Mouse (Mus musculus): ENCODE measurements around the gene Tfap4. TPM values are rescaled to one million over a fixed set of nuclear protein-coding genes. Genes with fewer than 3 reads are reported as not detected.

Tfap4 gene
- polyA plus RNA-seq, 1 experiment from 2014 or later, result 28.6 TPM

DNA sequence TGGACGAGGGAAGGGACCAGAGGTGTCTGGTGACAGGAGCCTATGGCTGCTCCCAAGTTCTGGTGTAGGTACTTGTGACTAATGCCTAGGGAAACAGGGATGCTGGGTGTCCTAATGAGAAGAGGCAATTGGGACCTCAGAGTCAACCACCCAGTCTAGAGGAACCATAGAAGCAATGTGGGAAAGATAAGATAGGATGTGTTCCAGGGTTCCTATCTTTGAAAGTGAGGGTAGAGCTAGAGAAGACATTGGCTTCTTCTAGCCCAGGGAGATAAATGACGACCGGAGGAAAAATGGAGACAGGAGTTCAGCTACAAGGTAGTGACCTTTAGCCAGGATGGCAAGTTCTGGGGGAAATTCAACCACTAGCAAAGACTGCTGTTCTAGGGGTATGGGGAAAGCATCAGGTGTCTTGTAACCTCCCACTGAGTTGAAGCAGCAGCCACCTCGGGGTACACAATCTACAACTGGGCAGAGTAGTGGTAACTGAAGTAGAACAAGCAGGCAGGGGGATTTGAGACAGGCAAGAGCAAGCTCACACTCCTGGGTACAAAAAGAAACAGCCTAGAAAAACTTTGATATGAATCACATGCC lies 38.5 kb downstream of the Tfap4 start:
- Histone ChIP-seq H3K27me3 (ENCODE audit: control insufficient read depth, insufficient read depth, low read length) (no peaks in the 10 kb centered on the region), H3K9me3 (ENCODE audit: control insufficient read depth, low read length) (no peaks in the 10 kb centered on the region), H3K4me2 (ENCODE audit: low read depth, low read length, severe bottlenecking) (no peak overlapping the region), H3K4me1 (replicated peaks; ENCODE audit: control insufficient read depth, insufficient read depth, low read length) (0 out of 2 replicates have a peak, but pooled peaks cover 1% of the 10 kb centered on the region), H3K27ac (ENCODE audit: low read depth, low read length) (no peak overlapping the region), H3K36me3 (ENCODE audit: control insufficient read depth, insufficient read depth, low read length) (no peaks in the 10 kb centered on the region), H3K4me3 (ENCODE audit: low read depth, low read length) (no peak overlapping the region), H3K9ac (ENCODE audit: low read length) (no peak overlapping the region; the same call in 1 of the 2 replicates)
- DNase-seq (ENCODE audit: low spot score), result no peak
- no peak for ATAC-seq (replicated peaks; ENCODE audit: low FRiP score)
- 81% methylated on average over 4 of the region's 4 CpGs for WGBS

DNA sequence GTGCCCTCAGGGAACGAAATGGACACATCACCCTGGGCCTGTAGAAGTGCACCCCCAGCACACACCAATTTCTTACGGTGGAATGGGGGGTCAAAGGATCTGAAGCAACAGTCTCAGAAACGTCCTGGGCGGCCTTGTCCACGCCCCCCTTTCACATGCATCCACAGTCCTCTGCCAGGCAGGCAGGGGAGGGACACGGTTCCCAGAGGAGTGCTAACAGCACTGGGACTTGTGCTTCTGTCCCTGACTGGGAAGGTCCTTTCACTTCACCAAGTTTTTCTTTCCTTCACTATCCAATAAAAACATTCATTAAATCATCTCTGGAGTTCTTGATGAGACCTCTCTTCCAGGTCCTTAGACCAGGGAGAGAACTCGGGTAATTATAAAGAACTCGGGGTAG lies 39.0 kb downstream of the Tfap4 start:
- Histone ChIP-seq H3K4me2 (ENCODE audit: low read depth, low read length, severe bottlenecking) (no peak overlapping the region), H3K27me3 (ENCODE audit: control insufficient read depth, insufficient read depth, low read length) (no peaks in the 10 kb centered on the region), H3K9ac (ENCODE audit: low read length) (no peak overlapping the region), H3K4me3 (ENCODE audit: low read depth, low read length) (no peak overlapping the region), H3K27ac (ENCODE audit: low read depth, low read length) (no peak overlapping the region), H3K9me3 (ENCODE audit: control insufficient read depth, low read length) (no peaks in the 10 kb centered on the region), H3K4me1 (replicated peaks; ENCODE audit: control insufficient read depth, insufficient read depth, low read length) (0 out of 2 replicates have a peak, but pooled peaks cover 1% of the 10 kb centered on the region), H3K36me3 (ENCODE audit: control insufficient read depth, insufficient read depth, low read length) (no peaks in the 10 kb centered on the region)
- 84% methylated on average over 8 of the region's 8 CpGs for whole genome bisulfite sequencing
- DNase-seq (ENCODE audit: low spot score), result no peak
- ATAC-seq (replicated peaks; ENCODE audit: low FRiP score), result no peak

DNA sequence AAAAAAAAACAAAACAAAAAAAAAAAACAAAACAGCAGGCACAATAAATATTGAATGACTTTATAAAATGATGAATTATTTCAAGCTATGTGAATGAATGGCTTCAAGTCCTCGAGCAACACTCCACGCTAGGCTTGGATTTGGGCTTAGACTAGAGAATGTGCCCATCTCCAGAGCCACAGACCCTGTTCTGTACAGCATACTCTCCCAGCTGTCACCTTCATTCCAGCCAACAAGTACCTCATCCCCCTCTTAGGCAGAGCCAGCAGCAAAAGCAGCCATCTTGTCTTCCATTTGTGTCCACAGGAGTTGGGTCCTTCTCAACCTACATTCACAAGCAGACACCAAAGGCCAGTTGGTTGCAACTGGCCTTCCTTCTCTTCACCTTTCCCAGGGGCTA lies 39.8 kb downstream of the Tfap4 start:
- Histone ChIP-seq H3K27me3 (ENCODE audit: control insufficient read depth, insufficient read depth, low read length) (no peaks in the 10 kb centered on the region), H3K4me1 (replicated peaks; ENCODE audit: control insufficient read depth, insufficient read depth, low read length) (0 out of 2 replicates have a peak, but pooled peaks cover 1% of the 10 kb centered on the region), H3K9me3 (ENCODE audit: control insufficient read depth, low read length) (no peaks in the 10 kb centered on the region), H3K4me2 (ENCODE audit: low read depth, low read length, severe bottlenecking) (no peak overlapping the region), H3K36me3 (ENCODE audit: control insufficient read depth, insufficient read depth, low read length) (no peaks in the 10 kb centered on the region), H3K4me3 (ENCODE audit: low read depth, low read length) (no peak overlapping the region), H3K9ac (ENCODE audit: low read length) (no peak overlapping the region), H3K27ac (ENCODE audit: low read depth, low read length) (no peak overlapping the region)
- ATAC-seq (replicated peaks; ENCODE audit: low FRiP score) (no peak), DNase-seq (ENCODE audit: low spot score) (no peak)
- 94% methylated on average over 2 of the region's 2 CpGs for WGBS

DNA sequence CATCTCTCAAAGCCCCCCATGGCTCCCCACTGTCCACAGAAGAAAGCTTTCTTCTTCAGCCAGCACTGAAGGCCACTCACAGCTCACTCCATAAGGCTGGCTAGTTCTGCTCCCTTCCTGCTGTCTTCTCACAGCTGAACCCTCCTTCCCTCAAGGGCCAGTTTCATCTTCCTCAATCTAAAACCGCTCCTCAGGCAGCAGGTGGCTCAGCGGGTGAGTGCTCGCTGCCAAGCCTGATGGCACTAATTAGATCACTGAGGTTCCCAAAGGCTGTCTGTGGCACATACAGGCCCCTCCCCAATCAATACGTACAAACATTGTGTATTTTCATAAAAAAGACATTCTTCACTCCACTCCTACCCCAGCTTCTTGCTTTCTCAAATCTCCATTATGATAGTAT lies 40.5 kb downstream of the Tfap4 start:
- H3K9ac ChIP-seq (ENCODE audit: low read length), result no peak overlapping the region
- H3K9me3 ChIP-seq (ENCODE audit: control insufficient read depth, low read length), result no peaks in the 10 kb centered on the region
- no peaks in the 10 kb centered on the region for H3K36me3 ChIP-seq (ENCODE audit: control insufficient read depth, insufficient read depth, low read length)
- H3K4me3 ChIP-seq (ENCODE audit: low read depth, low read length), result no peak overlapping the region
- no peak for ATAC-seq (replicated peaks; ENCODE audit: low FRiP score)
- H3K27me3 ChIP-seq (ENCODE audit: control insufficient read depth, insufficient read depth, low read length), result no peaks in the 10 kb centered on the region
- H3K4me1 ChIP-seq (replicated peaks; ENCODE audit: control insufficient read depth, insufficient read depth, low read length), result 0 out of 2 replicates have a peak, but pooled peaks cover 1% of the 10 kb centered on the region
- DNase-seq (ENCODE audit: low spot score), result no peak
- 73% methylated on average over 4 of the region's 4 CpGs for WGBS
- H3K27ac ChIP-seq (ENCODE audit: low read depth, low read length), result no peak overlapping the region
- H3K4me2 ChIP-seq (ENCODE audit: low read depth, low read length, severe bottlenecking), result no peak overlapping the region

DNA sequence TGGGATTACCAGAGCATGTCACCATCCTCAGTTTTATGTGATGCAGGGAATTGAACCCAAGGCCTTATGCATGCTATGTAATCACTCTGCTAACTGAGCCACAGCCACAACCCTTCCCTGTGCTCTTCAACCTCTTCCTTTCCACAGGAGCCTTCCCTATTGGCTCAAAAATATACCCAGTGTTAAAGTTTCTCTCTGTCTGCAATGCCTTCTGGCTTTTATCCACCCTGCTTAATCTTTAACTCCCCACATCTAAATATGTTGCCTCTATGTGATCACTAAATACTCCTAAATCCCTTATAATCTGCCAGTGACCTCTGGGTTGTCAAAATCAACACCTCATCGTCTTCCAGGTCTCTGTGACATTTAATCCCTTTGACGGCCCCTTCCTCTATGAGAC lies 41.7 kb downstream of the Tfap4 start:
- Histone ChIP-seq H3K4me1 (replicated peaks; ENCODE audit: control insufficient read depth, insufficient read depth, low read length) (0 out of 2 replicates have a peak, but pooled peaks cover 1% of the 10 kb centered on the region), H3K9me3 (ENCODE audit: control insufficient read depth, low read length) (no peaks in the 10 kb centered on the region), H3K27me3 (ENCODE audit: control insufficient read depth, insufficient read depth, low read length) (no peaks in the 10 kb centered on the region), H3K27ac (ENCODE audit: low read depth, low read length) (no peak overlapping the region), H3K9ac (ENCODE audit: low read length) (no peak overlapping the region), H3K4me3 (ENCODE audit: low read depth, low read length) (no peak overlapping the region), H3K36me3 (ENCODE audit: control insufficient read depth, insufficient read depth, low read length) (no peaks in the 10 kb centered on the region), H3K4me2 (ENCODE audit: low read depth, low read length, severe bottlenecking) (no peak overlapping the region)
- 75% methylated on average over 2 of the region's 2 CpGs for WGBS
- ATAC-seq (replicated peaks; ENCODE audit: low FRiP score) (no peak), DNase-seq (ENCODE audit: low spot score) (no peak)

DNA sequence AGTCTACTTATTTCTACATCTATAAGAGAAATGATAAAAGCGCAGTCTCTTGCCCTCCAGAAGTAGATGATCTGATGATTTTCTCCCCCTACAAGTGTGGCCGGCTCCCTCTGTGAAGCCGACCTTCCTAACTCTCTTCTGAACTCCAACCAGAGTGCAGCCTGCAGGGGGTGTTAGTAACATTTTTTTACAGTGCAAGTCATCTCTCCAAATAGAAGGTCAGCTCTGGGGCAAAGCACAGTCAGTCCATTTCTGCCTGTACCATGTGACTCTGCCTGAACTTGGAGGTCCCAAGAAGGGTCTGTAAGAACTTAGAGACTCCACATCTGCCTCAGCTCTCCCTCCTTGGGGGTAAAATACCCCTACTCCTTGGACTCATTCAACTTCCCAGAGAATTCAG lies 45.3 kb downstream of the Tfap4 start:
- no peak overlapping the region for H3K4me2 ChIP-seq (ENCODE audit: low read depth, low read length, severe bottlenecking)
- H3K4me3 ChIP-seq (ENCODE audit: low read depth, low read length), result no peak overlapping the region
- H3K9me3 ChIP-seq (ENCODE audit: control insufficient read depth, low read length), result no peaks in the 10 kb centered on the region
- DNase-seq (ENCODE audit: low spot score) (no peak), ATAC-seq (replicated peaks; ENCODE audit: low FRiP score) (no peak)
- no peaks in the 10 kb centered on the region for H3K36me3 ChIP-seq (ENCODE audit: control insufficient read depth, insufficient read depth, low read length)
- 91% methylated on average over 3 of the region's 3 CpGs for WGBS
- no peaks in the 10 kb centered on the region for H3K27me3 ChIP-seq (ENCODE audit: control insufficient read depth, insufficient read depth, low read length)
- no peaks in the 10 kb centered on the region for H3K4me1 ChIP-seq (replicated peaks; ENCODE audit: control insufficient read depth, insufficient read depth, low read length)
- no peak overlapping the region for H3K27ac ChIP-seq (ENCODE audit: low read depth, low read length)
- H3K9ac ChIP-seq (ENCODE audit: low read length), result no peak overlapping the region

DNA sequence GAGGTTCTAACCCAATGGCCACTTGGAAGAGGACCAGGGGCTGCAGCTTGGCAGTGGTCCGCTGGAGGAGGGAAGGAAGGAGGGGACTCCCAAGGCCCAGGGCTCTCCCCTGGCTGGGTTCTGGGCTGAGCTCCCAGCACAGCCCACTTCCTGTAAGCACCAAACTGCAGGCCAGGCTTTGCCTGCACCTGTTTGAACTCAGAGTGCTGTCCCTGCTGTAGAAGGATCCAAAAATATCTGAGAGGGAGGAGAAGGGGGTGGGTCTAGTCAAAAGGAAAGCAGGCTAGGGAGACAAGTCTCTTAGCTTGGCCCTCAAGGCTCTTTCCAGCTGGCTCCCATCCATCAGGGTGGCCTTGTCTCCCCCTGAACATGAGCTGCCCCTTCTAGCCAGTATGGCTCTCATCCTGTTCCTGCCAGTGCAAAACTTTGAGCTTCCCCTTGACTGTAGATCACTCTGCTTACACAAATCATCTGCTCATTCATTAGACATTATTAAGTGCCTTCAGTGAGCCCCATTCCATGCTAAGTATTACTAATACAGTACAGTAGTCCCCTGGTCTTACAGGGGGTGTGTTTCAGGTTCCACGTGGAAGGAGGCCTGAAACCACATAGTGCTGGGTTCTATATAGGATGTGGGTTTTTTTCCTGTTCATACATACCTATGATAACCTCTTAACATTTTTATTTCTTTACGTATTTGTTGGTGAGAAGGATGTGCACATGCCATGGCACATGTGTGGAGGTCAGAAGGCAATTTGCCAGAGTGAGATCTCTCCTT lies 46.8 kb downstream of the Tfap4 start:
- ATAC-seq (replicated peaks; ENCODE audit: low FRiP score), result no peak
- WGBS, result 76% methylated on average over 3 of the region's 3 CpGs
- Histone ChIP-seq H3K4me3 (ENCODE audit: low read depth, low read length) (no peak overlapping the region), H3K36me3 (ENCODE audit: control insufficient read depth, insufficient read depth, low read length) (no peaks in the 10 kb centered on the region), H3K9ac (ENCODE audit: low read length) (no peak overlapping the region), H3K27me3 (ENCODE audit: control insufficient read depth, insufficient read depth, low read length) (no peaks in the 10 kb centered on the region), H3K27ac (ENCODE audit: low read depth, low read length) (no peak overlapping the region), H3K4me2 (ENCODE audit: low read depth, low read length, severe bottlenecking) (no peak overlapping the region), H3K4me1 (replicated peaks; ENCODE audit: control insufficient read depth, insufficient read depth, low read length) (no peaks in the 10 kb centered on the region), H3K9me3 (ENCODE audit: control insufficient read depth, low read length) (no peaks in the 10 kb centered on the region)
- DNase-seq (ENCODE audit: low spot score), result no peak

DNA sequence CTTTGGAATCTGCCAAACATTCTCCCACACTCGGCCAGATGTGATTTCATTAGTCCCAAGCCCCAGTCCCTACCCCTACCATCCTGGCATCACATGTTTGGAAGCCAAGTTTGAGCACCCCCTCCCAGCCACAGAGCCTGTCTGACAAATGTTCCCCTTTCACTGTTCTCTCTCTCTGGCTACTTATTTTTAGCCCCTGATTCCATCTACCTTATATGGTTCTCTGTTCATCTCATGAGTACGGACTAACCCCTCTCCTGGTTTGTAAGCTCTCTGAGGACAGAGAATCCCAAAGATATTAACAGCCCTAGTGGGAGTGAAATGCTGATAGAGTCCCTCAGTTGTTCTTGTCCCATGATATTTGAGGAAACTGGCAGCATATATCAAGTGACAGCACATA lies 48.3 kb downstream of the Tfap4 start:
- DNase-seq (ENCODE audit: low spot score), result no peak
- Histone ChIP-seq H3K9me3 (ENCODE audit: control insufficient read depth, low read length) (no peaks in the 10 kb centered on the region), H3K27ac (ENCODE audit: low read depth, low read length) (no peak overlapping the region), H3K9ac (ENCODE audit: low read length) (no peak overlapping the region), H3K4me2 (ENCODE audit: low read depth, low read length, severe bottlenecking) (no peak overlapping the region), H3K4me1 (replicated peaks; ENCODE audit: control insufficient read depth, insufficient read depth, low read length) (no peaks in the 10 kb centered on the region), H3K4me3 (ENCODE audit: low read depth, low read length) (no peak overlapping the region), H3K27me3 (ENCODE audit: control insufficient read depth, insufficient read depth, low read length) (no peaks in the 10 kb centered on the region), H3K36me3 (ENCODE audit: control insufficient read depth, insufficient read depth, low read length) (no peaks in the 10 kb centered on the region)
- 81% methylated on average over 2 of the region's 2 CpGs for WGBS
- ATAC-seq (replicated peaks; ENCODE audit: low FRiP score), result no peak

DNA sequence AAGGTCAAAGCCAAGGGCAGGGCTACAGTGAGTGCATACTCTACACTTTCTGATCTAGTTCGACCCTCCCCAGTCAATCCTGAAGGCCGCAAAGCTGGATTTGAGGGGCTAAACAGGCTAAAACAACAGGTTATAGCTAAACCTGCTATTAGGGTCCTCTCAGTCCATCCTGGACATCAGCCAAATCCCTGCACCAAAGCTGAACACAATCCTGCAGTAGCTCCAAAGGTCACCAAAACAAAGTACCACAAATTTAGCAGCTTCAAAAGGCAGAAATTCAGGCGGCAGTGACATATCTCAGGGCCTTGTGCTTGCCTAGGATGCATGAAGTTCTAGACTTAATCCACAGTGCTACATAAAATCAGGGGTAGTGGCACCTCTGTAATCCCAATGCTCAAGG lies 53.5 kb downstream of the Tfap4 start:
- no peak overlapping the region for H3K9ac ChIP-seq (ENCODE audit: low read length)
- H3K4me3 ChIP-seq (ENCODE audit: low read depth, low read length), result no peak overlapping the region
- no peak for ATAC-seq (replicated peaks; ENCODE audit: low FRiP score)
- no peak overlapping the region for H3K4me2 ChIP-seq (ENCODE audit: low read depth, low read length, severe bottlenecking)
- H3K27ac ChIP-seq (ENCODE audit: low read depth, low read length), result no peak overlapping the region
- 86% methylated on average over 3 of the region's 3 CpGs for WGBS
- H3K36me3 ChIP-seq (ENCODE audit: control insufficient read depth, insufficient read depth, low read length), result no peaks in the 10 kb centered on the region
- H3K9me3 ChIP-seq (ENCODE audit: control insufficient read depth, low read length), result no peaks in the 10 kb centered on the region
- no peaks in the 10 kb centered on the region for H3K27me3 ChIP-seq (ENCODE audit: control insufficient read depth, insufficient read depth, low read length)
- no peak for DNase-seq (ENCODE audit: low spot score)
- H3K4me1 ChIP-seq (replicated peaks; ENCODE audit: control insufficient read depth, insufficient read depth, low read length), result no peaks in the 10 kb centered on the region
